Mouse (Mus musculus) ES-Bruce4 (cell line): ENCODE results near the gene Ippk.

ENCODE experiments used
- CTCF ChIP-seq: IDR thresholded peaks from one replicate; pipeline ENCODE4 v1.8.1; 2011; ENCODE audit warnings: low read depth, low read length
- POLR2A ChIP-seq: IDR thresholded peaks from one replicate; pipeline ENCODE4 v1.8.1; 2011; ENCODE audit warnings: low read length; ENCODE audit not compliant: insufficient read depth

DNA sequence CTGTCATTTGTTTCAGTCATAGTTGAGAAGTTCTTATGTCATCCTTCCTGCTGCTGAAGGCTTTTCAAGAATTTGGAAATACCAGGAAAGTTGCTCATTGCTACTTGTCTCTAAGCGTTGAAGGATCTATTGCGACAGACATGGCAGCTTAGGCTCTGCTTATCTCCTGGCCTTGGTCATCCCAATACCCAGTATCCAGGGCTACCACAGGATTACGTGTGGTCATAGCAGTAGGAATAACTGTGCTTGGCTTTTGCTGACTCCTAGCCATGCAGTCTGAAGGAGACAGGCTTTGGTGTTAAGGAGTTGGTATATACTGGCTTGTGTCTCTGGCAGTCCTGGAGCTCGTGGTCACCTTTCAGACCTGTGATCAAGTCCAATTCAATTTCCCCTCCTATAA, 39.2 kb downstream of the Ippk start:
- TF ChIP-seq CTCF (no peak), POLR2A (no peak)
